Mouse (Mus musculus) C2C12 (cell line): ENCODE results near the gene Olfr160.

Source experiments
- CEBPB ChIP-seq: IDR thresholded peaks from one replicate; pipeline ENCODE4 v1.6.1; 2011; ENCODE audit warnings: low read depth, mild to moderate bottlenecking, control low read depth, moderate library complexity
- CTCF ChIP-seq: IDR thresholded peaks from one replicate; pipeline ENCODE4 v1.5.1; 2011; ENCODE audit not compliant: control insufficient read depth, insufficient read depth, insufficient read length
- USF1 ChIP-seq: IDR thresholded peaks from one replicate; pipeline ENCODE4 v1.6.1; 2011; ENCODE audit warnings: low read depth, mild to moderate bottlenecking, control low read depth, moderate library complexity

- TF ChIP-seq CTCF (no peak), CEBPB (no peak), USF1 (no peak)
Measured at GRCm38 (mm10) chr9:37687288-37687940, 28.6 kb downstream of the Olfr160 start.
